Mouse (Mus musculus) G1E (cell line): ENCODE results near the gene Gm10300.

Experiments used
- CTCF ChIP-seq: IDR thresholded peaks from 2 replicates; pipeline ENCODE4 v1.5.1; 2012; ENCODE audit warnings: low read depth, low read length, inconsistent platforms, mixed read lengths
- GATA1 ChIP-seq: IDR thresholded peaks from 2 replicates; pipeline ENCODE4 v1.6.1; 2012; ENCODE audit warnings: borderline replicate concordance, low read length, inconsistent platforms, mixed read lengths
- GATA2 ChIP-seq: IDR thresholded peaks from 2 replicates; pipeline ENCODE4 v1.6.1; 2012; ENCODE audit warnings: low read depth, low read length, inconsistent platforms, borderline replicate concordance
- POLR2AphosphoS5 ChIP-seq: IDR thresholded peaks from 2 replicates; pipeline ENCODE4 v1.6.1; 2012; ENCODE audit warnings: low read depth, low read length, inconsistent platforms; ENCODE audit not compliant: insufficient replicate concordance
- TAL1 ChIP-seq: conservative IDR thresholded peaks from 2 replicates; pipeline ENCODE4 v1.6.1; 2012; ENCODE audit warnings: low read depth, low read length, inconsistent platforms, mixed read lengths

- TF ChIP-seq CTCF: no peak
- no peak for TF ChIP-seq GATA1
- 0 out of 2 replicates have a peak, but pooled peaks have one; percentile 71 for TF ChIP-seq POLR2AphosphoS5
- TF ChIP-seq TAL1: no peak
- no peak for TF ChIP-seq GATA2
These were observed 654 bp downstream of the Gm10300 start, which contains the start of gene Epb41 for GRCm38 (mm10) chr4:132074933-132075769.
